Mouse (Mus musculus): ENCODE data around the gene Csnk1e.
A peak's percentile ranks its signal among the peaks of the same experiment; 100 is the strongest.

Gene Csnk1e

GRCm38 (mm10) chr15:79391447-79392093 lies 63.8 kb downstream of the Csnk1e start:
- DNase-seq, result no peak

DNA sequence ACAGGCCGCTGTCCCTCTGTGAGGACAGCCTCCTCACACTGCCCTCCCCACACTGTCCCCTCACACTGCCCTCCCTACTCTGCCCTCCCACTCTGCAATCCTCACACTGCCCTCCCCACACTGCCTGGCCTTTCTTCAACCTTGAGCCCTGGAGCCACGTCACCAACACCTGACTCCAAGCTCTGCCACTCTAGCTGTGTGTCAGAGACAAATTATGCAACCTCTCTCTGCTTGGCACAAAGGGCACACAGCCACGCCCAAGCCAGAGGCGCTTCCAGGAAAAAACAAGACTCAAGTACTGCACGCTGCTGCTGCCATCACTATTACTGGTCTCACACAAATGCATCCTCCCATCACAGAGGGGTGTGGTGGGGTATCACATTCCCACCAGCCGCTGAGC lies 64.9 kb downstream of the Csnk1e start:
- DNase-seq, result no peak

DNA sequence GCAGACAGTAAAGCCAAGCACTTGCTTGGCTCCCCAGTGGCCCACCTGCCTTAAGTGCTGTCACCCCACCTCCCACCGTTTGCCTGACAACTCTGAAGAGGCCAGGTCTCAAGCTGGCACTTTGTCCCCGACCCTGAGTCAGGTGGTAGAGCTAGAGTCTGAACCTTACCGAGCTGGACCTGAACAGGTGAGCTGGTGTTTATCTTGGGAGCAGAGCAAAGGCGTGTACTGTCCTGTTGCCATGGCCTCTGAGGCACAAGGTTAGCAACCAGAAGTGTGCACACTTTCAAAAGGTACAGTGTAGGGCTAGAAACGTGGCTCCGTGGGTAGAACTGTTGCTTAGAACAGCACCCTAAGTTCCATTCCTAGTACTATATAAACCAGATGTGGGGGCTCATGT lies 67.2 kb downstream of the Csnk1e start:
- no peak for DNase-seq

- DNase-seq, result no peak
Measured at GRCm38 (mm10) chr15:79387611-79388010, 67.8 kb downstream of the Csnk1e start.

- DNase-seq, result no peak
Measured at GRCm38 (mm10) chr15:79387081-79387480, 68.3 kb downstream of the Csnk1e start.

- DNase-seq, result peak; percentile 66 to 80
Measured at GRCm38 (mm10) chr15:79381644-79382043, 73.7 kb downstream of the Csnk1e start.

GRCm38 (mm10) chr15:79380468-79381444 lies 74.6 kb downstream of the Csnk1e start:
- no peak for DNase-seq

DNA sequence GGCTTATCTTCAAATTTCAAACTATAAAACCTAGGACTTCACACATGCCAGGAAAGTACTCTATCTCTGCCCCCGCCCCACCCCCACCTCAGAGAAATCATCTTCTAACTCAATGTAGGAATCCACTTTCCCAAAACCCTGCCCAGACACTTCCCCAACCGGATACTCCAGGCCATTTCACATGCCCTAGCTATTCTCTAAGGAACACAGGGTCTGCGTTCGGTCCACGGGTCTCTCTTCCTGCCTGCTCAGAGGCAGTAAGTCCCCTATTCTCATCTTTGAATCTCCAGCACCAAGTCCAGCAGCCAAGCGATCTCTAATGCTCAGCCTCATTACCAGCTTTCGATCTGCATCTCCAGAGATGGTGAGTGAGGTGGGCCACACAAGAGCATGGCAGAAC lies 75.7 kb downstream of the Csnk1e start:
- no peak for DNase-seq

DNA sequence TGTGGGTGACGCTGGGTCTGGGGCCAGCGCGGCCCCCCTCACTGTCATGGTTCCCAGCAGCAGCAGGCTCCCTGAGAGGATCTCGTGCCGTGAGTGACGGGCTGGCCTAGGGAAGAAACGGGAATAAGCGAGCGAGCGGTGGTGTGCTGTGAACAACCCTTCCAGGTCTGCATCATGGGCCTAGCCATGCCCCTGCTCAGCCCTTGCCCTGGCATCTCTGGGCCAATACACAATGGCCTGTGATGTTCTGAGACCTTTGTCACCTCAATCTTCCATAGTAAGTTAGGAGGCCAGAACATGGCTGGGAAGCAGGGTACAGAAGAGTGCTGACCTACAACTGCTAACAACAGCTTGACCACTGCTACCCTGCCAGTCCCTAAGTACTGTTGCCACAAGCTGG lies 76.8 kb downstream of the Csnk1e start:
- DNase-seq, result no peak

GRCm38 (mm10) chr15:79377681-79378080 lies 77.7 kb downstream of the Csnk1e start:
- DNase-seq, result no peak

DNA sequence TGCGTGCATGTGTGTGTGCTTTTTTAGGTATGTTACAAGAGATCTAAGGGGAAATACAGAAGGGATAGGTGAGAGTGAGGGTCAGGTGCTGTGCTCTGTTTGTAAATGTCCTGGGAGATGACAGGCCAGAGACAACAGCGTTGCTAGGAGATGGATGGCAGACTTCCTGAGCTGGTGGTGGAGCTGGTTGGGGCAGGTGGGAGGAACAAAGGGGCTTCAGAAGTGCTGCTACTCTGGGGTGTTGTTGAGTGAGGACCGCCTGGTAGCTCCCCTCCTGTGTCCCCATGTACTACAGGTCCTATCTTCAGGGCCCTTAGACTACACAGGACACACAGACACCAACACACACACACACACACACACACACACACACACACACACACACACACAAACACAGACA lies 80.6 kb downstream of the Csnk1e start:
- DNase-seq, result peak; percentile 62 to 77

GRCm38 (mm10) chr15:79370281-79370843 lies 85.0 kb downstream of the Csnk1e start:
- no peak for DNase-seq

DNA sequence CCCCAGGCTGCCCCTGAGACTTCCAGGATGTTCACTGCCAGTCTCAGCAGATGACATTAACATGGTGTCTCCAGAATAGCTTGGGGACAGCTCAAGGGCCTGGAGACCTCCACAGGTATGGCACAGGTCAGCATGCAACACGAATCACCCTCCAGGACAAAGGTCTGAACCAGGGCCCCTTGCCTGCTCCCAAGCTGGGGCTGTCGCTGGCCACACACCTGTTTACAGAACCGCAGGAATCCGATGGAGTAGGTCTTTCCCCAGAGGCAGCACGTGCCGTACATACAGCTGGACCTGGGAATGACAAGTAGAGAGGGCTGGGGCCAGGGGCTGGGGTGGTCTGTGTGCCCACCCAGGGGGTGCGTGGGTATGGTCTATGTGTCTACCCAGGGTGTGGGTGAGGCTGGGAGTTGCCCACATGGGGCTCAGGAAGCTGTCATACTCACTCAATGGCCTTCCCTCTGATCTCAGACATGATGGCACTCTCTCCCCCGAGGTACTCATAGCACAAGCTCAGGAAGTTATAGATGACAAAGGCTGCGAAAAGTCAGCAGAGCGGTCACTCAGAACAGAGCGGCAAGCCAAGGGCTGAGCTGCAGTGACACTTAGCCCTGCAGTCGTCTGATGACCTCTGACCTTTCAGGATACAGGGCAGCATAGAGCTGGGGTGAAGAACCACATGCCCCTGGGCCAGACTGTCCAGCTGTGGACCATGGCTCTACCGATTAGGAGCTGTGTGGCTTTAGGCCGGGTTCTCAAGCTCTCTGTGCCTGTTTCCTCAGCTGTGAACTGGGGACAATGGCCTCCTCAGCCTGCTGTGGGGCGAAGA lies 85.7 kb downstream of the Csnk1e start:
- no peak for DNase-seq

DNA sequence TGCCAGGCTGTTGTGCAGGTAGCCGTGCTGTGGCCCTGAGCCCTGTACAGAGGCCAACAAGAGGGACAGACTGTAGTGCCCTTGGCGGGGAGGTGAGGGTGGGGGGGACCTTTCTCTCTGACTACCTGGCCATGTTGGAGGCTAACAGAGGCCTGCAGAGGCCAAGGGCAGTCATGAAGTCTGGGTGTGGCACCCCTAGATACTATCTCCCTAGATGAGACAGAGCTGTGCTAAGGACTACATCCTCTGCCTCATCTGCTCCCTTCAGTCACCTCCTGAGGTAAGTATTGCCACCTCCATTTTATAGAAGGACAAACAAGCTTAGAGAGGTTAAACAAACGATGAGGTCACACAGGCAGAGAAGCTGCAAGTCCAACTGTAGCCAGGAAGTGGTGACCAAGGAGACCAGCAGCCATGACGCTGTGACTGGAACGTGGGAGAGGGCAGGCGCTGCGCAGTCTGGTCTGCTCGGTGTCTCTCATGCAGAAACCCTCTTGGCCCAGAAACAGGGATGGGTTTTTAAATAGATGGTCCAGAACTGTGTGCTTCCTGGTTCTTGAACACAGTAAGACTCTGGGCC lies 86.4 kb downstream of the Csnk1e start:
- no peak for DNase-seq

DNA sequence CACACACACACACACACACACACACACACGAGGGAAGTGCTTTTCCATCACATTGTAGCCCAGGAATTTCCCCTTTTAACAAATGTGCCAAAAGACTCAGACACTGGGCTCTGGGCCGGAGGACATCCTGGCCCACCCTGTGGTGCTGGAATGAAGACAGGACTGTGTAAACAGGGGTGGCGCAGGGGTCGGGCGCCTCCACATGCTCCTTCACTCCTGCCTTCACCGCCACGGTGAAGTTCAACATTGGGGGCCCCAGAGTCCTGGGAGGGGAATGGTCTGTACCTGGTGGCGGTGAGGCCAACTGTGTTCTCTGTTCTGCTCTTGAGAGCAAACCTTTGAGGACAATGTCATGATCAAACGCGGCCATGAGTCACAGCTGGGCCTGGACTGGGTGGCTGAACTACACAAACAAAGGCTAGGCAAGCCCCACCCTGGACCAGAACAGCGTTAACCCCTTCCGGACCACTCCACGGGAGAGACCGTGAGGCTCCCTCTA lies 87.0 kb downstream of the Csnk1e start:
- DNase-seq, result no peak

All from thymus, adult 18-20 months (tissue).